Mouse (Mus musculus) intestine, embryonic 16.5 days (tissue): ENCODE measurements around the gene Slc46a1. TPM values are rescaled to one million over a fixed set of nuclear protein-coding genes. Genes with fewer than 3 reads are reported as not detected.

Source experiments
- ATAC-seq: fragments of 200-750 bp; cut with Nextera tagmentation; 2 replicates; pipeline ENCODE4 v1.8.0; 2017; ENCODE audit warnings: moderate TSS enrichment, moderate library complexity
- H3K27ac ChIP-seq: fragments of 300-500 bp; sonication (generic); 2 replicates; pipeline ENCODE4 v1.5.1; 2014; ENCODE audit warnings: mild to moderate bottlenecking, low read length
- H3K27me3 ChIP-seq: fragments of 300-500 bp; sonication (generic); replicated peaks from 2 replicates; pipeline ENCODE4 v1.6.1; 2014; ENCODE audit warnings: low read length, control low read depth, mixed read lengths; ENCODE audit not compliant: control insufficient read depth, insufficient read depth
- H3K36me3 ChIP-seq: fragments of 300-500 bp; sonication (generic); 2 replicates; pipeline ENCODE4 v1.6.1; 2014; ENCODE audit warnings: low read length, control low read depth; ENCODE audit not compliant: control insufficient read depth, insufficient read depth
- H3K4me1 ChIP-seq: fragments of 300-500 bp; sonication (generic); 2 replicates; pipeline ENCODE4 v1.6.1; 2014; ENCODE audit warnings: low read length, control low read depth, mixed read lengths; ENCODE audit not compliant: control insufficient read depth, insufficient read depth
- H3K4me2 ChIP-seq: fragments of 300-500 bp; sonication (generic); 2 replicates; pipeline ENCODE4 v1.6.1; 2014; ENCODE audit warnings: low read depth, low read length, control low read depth
- H3K4me3 ChIP-seq: fragments of 300-500 bp; sonication (generic); 2 replicates; pipeline ENCODE4 v1.5.1; 2014; ENCODE audit warnings: mild to moderate bottlenecking, low read length
- H3K9ac ChIP-seq: fragments of 300-500 bp; sonication (generic); 2 replicates; pipeline ENCODE4 v1.6.1; 2014; ENCODE audit warnings: low read depth, low read length
- H3K9me3 ChIP-seq: fragments of 300-500 bp; sonication (generic); 2 replicates; pipeline ENCODE4 v1.6.1; 2016; ENCODE audit warnings: low read length, control low read depth; ENCODE audit not compliant: control insufficient read depth
- WGBS: fragments of 180-500 bp; shearing (Covaris S2); extraction: QIAGEN DNeasy Blood & Tissue Kit; methylation state at CpG from one replicate; pipeline ENCODE4 v1.1.7; 2014; 5-methylcytosine and 5-hydroxymethylcytosine counted together
- polyA plus RNA-seq: library from polyadenylated mRNA; unstranded; fragments of >200 nt; fragmentation: Nextera tagmentation; extraction: Ambion mirVana; gene quantifications from 2 replicates; pipeline ENCODE4 v1.2.1, GENCODE M21; 2015

The Slc46a1 gene
- polyA plus RNA-seq: 11.0 and 12.8 TPM in 2 replicates

- peaks cover 5% of the 10 kb centered on the region; the same call in 1 of the 2 replicates for H3K9me3 ChIP-seq
- H3K36me3 ChIP-seq: no peaks in the 10 kb centered on the region
- H3K27me3 ChIP-seq: no peaks in the 10 kb centered on the region
- H3K4me1 ChIP-seq: peaks cover 22% of the 10 kb centered on the region
- peak within 1 kb of the TSS; percentile 82 for H3K27ac ChIP-seq
- peak within 1 kb of the TSS; percentile 77 for H3K9ac ChIP-seq
- peak; percentile 92 for ATAC-seq
- peak within 1 kb of the TSS; percentile 65 for H3K4me3 ChIP-seq
- peak within 1 kb of the TSS; percentile 69 for H3K4me2 ChIP-seq
- under 1% methylated on average over 41 of the region's 41 CpGs for WGBS
These were observed at the start of gene Slc46a1 for GRCm38 (mm10) chr11:78465568-78466180. Gene Slc46a1, plus strand, starts transcription at chr11:78465697.

DNA sequence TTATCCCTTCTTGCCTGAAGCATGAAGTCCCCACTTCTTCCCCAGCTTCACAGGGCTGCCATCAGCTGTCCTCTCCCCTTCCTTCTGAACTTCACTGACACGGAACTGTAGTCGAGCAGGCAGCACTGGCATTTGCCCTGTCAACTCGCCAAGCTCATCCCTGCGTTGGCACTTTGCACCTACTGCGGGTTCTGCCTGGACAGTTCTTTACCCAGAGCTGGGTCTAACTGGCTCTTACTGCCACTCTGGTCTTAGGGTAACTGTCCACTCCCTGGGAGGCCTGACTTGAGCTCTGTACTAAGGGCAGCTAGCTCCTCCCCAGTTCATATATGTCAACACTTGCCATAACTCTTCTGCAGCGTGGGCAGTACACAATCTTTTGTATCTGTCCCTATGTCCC is 48.6 kb upstream of the Slc46a1 start:
- no peak overlapping the region for H3K4me2 ChIP-seq
- no peak overlapping the region for H3K27ac ChIP-seq
- H3K4me3 ChIP-seq: no peak overlapping the region
- H3K4me1 ChIP-seq: peaks cover 3% of the 10 kb centered on the region; the same call in 1 of the 2 replicates
- H3K36me3 ChIP-seq: no peaks in the 10 kb centered on the region
- no peaks in the 10 kb centered on the region for H3K9me3 ChIP-seq
- WGBS: 81% methylated on average over 6 of the region's 6 CpGs
- no peak overlapping the region for H3K9ac ChIP-seq
- no peaks in the 10 kb centered on the region for H3K27me3 ChIP-seq
- ATAC-seq: no peak

GRCm38 (mm10) chr11:78420263-78420889 is 45.1 kb upstream of the Slc46a1 start:
- Histone ChIP-seq H3K36me3 (no peaks in the 10 kb centered on the region), H3K9ac (no peak overlapping the region), H3K9me3 (no peaks in the 10 kb centered on the region), H3K4me1 (peaks cover 3% of the 10 kb centered on the region), H3K4me2 (no peak overlapping the region), H3K27me3 (no peaks in the 10 kb centered on the region), H3K4me3 (no peak overlapping the region), H3K27ac (no peak overlapping the region)
- WGBS: 66% methylated on average over 12 of the region's 12 CpGs
- no peak for ATAC-seq

GRCm38 (mm10) chr11:78421201-78422009 is 44.1 kb upstream of the Slc46a1 start:
- peaks cover 3% of the 10 kb centered on the region for H3K4me1 ChIP-seq
- no peak overlapping the region for H3K9ac ChIP-seq
- H3K27ac ChIP-seq: no peak overlapping the region
- ATAC-seq: no peak
- H3K27me3 ChIP-seq: no peaks in the 10 kb centered on the region
- 60% methylated on average over 13 of the region's 13 CpGs for WGBS
- H3K4me2 ChIP-seq: no peak overlapping the region
- no peaks in the 10 kb centered on the region for H3K36me3 ChIP-seq
- H3K4me3 ChIP-seq: no peak overlapping the region
- no peaks in the 10 kb centered on the region for H3K9me3 ChIP-seq

DNA sequence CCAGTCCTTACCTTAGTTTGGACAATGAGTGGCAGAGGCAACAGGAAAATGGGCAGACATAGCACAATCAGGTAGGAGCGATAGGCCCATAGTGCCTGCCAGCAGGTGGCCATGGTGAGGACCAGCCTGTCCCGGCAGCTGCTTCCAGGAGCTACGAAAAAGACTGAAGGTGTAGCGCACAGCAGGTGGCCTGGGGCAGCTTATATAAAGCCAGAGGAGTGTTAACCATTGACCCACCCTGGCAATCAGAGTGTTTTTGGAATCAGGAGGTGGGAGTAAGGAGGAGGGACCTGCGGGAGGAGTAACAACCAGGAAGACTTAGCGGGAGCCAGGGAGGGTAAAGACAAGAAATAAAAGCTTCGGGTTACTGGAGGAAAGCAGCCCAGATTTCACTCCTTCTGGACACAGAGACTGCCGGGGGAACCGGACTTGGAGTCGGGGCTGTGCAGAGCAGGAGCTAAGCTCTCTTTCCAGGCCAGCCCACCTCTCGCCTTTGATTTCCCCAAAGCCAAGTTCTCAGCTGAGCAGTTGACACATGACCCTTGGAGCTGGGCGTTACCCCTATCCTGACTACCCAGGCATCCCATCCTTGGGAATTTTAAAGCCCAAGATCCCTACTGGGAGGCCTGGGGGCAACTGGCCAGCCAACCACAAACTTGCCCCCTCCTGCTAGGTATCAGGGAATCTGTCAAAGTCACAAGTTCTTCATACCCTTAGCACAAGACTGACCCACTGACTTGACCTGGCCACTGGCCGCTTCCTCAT is 43.3 kb upstream of the Slc46a1 start, which contains the start of gene Slc13a2:
Slc13a2 (minus strand) TSS at position 163 of the 765 bp plus-strand sequence.
- H3K4me1 ChIP-seq: peaks cover 3% of the 10 kb centered on the region
- peak; percentile 58 for ATAC-seq
- H3K36me3 ChIP-seq: no peaks in the 10 kb centered on the region
- peak within 1 kb of the TSS; percentile 35; the same call in 1 of the 2 replicates for H3K9ac ChIP-seq
- H3K27ac ChIP-seq: peak within 1 kb of the TSS; percentile 13; the same call in 1 of the 2 replicates
- no peak within 1 kb of the TSS for H3K4me2 ChIP-seq
- no peaks in the 10 kb centered on the region for H3K9me3 ChIP-seq
- no peak within 1 kb of the TSS for H3K4me3 ChIP-seq
- no peaks in the 10 kb centered on the region for H3K27me3 ChIP-seq
- 18% methylated on average over 13 of the region's 13 CpGs for WGBS

DNA sequence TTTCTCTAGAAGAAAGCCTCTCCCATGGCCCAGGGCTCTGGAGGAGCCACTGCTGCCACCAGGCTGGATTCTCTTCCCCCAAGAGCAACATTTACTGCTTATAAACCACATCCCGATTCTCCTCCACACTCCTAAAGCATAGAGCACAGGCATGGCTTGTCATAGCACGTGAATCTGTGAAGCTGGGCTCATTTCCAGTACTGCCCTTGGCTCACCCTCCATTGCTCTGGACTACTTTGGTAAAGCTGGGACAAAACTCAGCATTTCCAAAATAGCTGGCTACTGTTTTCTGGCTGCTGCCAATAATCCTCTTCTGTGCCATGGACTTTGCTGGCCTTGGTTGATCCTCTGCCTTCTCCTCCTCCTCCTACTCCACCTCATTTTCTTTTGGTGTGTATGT is 41.1 kb upstream of the Slc46a1 start:
- Histone ChIP-seq H3K9ac (no peak overlapping the region), H3K36me3 (no peaks in the 10 kb centered on the region), H3K9me3 (no peaks in the 10 kb centered on the region), H3K27me3 (no peaks in the 10 kb centered on the region), H3K4me1 (peaks cover 2% of the 10 kb centered on the region; the same call in 1 of the 2 replicates), H3K4me3 (no peak overlapping the region), H3K4me2 (no peak overlapping the region), H3K27ac (no peak overlapping the region)
- WGBS: 65% methylated on average over 2 of the region's 2 CpGs
- no peak for ATAC-seq

DNA sequence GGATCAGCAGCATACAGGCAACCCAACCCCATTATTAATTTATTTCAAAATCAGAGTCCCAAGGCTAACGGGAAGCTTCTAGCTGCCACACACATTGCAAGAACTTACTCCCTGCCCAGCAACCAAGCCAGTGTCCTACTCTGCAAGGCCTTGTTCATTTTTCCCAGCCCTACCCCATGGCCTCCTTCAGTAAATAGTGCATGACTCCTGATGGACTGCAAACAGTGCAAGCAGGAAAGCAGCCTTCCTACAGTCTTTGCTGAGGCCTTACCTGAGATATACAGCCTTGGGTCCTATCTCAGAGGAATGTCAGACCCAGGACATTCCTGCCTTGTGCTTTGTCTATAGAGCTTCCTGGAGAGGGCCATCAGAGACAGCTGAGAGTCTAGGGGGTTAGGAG is 39.9 kb upstream of the Slc46a1 start:
- 70% methylated on average over 1 of the region's 1 CpGs for WGBS

GRCm38 (mm10) chr11:78427655-78428054 is 37.8 kb upstream of the Slc46a1 start:
- Histone ChIP-seq H3K4me3 (no peak overlapping the region), H3K9ac (no peak overlapping the region), H3K36me3 (no peaks in the 10 kb centered on the region), H3K27me3 (no peaks in the 10 kb centered on the region), H3K27ac (peak overlapping the region; percentile 69), H3K4me1 (peaks cover 2% of the 10 kb centered on the region), H3K9me3 (no peaks in the 10 kb centered on the region), H3K4me2 (no peak overlapping the region)
- WGBS: 68% methylated on average over 6 of the region's 6 CpGs
- ATAC-seq: peak; percentile 81

More for the DNA sequence above, 39.9 kb upstream of the Slc46a1 start:
- Histone ChIP-seq H3K4me2 (no peak overlapping the region), H3K36me3 (no peaks in the 10 kb centered on the region), H3K9ac (no peak overlapping the region), H3K9me3 (no peaks in the 10 kb centered on the region), H3K27me3 (no peaks in the 10 kb centered on the region), H3K4me3 (no peak overlapping the region), H3K27ac (no peak overlapping the region), H3K4me1 (peaks cover 2% of the 10 kb centered on the region; the same call in 1 of the 2 replicates)
- no peak for ATAC-seq
